26 mouse cellular contexts compared by ENCODE assay signal in genomic region chr1:136710196-136710595, GRCm38 (mm10).
DNase-seq lines count a peak whose midpoint lies in the region; ATAC-seq and TF ChIP-seq lines count a peak whose summit lies in the region.
"Had no signal": no experiment of that assay in that cellular context is flagged by ENCODE, and none has a peak within 500 bp of the region (broad histone marks: within the 10 kb centered on the region; RNA-seq: fewer than 3 reads in every experiment).

No protein-coding gene starts in this region.

- H3K27me3 ChIP-seq in intestine, postnatal 0 days (replicated peaks; ENCODE audit: control insufficient read depth, insufficient read depth, low read length) = no peaks in the 10 kb centered on the region
- H3K27me3 ChIP-seq in intestine, embryonic 15.5 days (replicated peaks) = no peaks in the 10 kb centered on the region
- no peaks in the 10 kb centered on the region for H3K27me3 ChIP-seq in lung, embryonic 14.5 days (ENCODE audit: insufficient read depth, low read length)
- no peaks in the 10 kb centered on the region for H3K27me3 ChIP-seq in hindbrain, embryonic 11.5 days (ENCODE audit: control insufficient read depth, insufficient read depth, low read length)
- H3K27me3 ChIP-seq in embryonic facial prominence, embryonic 10.5 days (replicated peaks; ENCODE audit: low read depth, poor library complexity, severe bottlenecking) = no peaks in the 10 kb centered on the region
- H3K27me3 ChIP-seq: liver, embryonic 15.5 days; neural tube, embryonic 13.5 days had no signal

- DNase-seq in lung, embryonic 14.5 days = no peak
- DNase-seq in lung, postnatal 25 days (ENCODE audit: low spot score) = no peak
- DNase-seq in R1 (ENCODE audit: low read depth, low spot score) = peak; percentile 79
- peak; percentile 44 for DNase-seq in testis, postnatal 14 days (ENCODE audit: low spot score)
- no peak for DNase-seq in hindbrain, embryonic 11.5 days (ENCODE audit: low spot score)
- DNase-seq in embryonic facial prominence, embryonic 10.5 days (ENCODE audit: low spot score) = no peak
- DNase-seq: adrenal gland, postnatal 10 days; cerebellum, adult 9-11 months; forebrain, postnatal 0 days; heart, postnatal 4 days; kidney, postnatal 36 days; retina, postnatal 1 day; right cerebral cortex, postnatal 25 days; thymus, adult 18-20 months; thymus, postnatal 4 days had no signal

- WGBS in intestine, postnatal 0 days = 76% methylated on average over 4 of the region's 4 CpGs
- WGBS in intestine, embryonic 15.5 days = 75% methylated on average over 4 of the region's 4 CpGs
- WGBS in lung, embryonic 14.5 days = 68% methylated on average over 4 of the region's 4 CpGs
- 77% methylated on average over 4 of the region's 4 CpGs for WGBS in hindbrain, embryonic 11.5 days
- 73% methylated on average over 4 of the region's 4 CpGs for WGBS in embryonic facial prominence, embryonic 10.5 days

- no peak overlapping the region for H3K27ac ChIP-seq in intestine, postnatal 0 days (ENCODE audit: low read depth, low read length)
- H3K27ac ChIP-seq in intestine, embryonic 15.5 days = no peak overlapping the region
- H3K27ac ChIP-seq in lung, embryonic 14.5 days (ENCODE audit: low read depth) = no peak overlapping the region
- no peak overlapping the region for H3K27ac ChIP-seq in hindbrain, embryonic 11.5 days (ENCODE audit: low read depth, low read length)
- H3K27ac ChIP-seq in embryonic facial prominence, embryonic 10.5 days (replicated peaks) = no peak overlapping the region
- H3K27ac ChIP-seq: kidney, embryonic 15.5 days; liver, embryonic 15.5 days; midbrain, embryonic 10.5 days; neural tube, embryonic 13.5 days had no signal

- H3K4me1 ChIP-seq in intestine, postnatal 0 days (replicated peaks; ENCODE audit: control insufficient read depth, insufficient read depth, low read length) = no peaks in the 10 kb centered on the region
- H3K4me1 ChIP-seq in intestine, embryonic 15.5 days (replicated peaks) = no peaks in the 10 kb centered on the region
- H3K4me1 ChIP-seq in lung, embryonic 14.5 days (ENCODE audit: insufficient read depth) = no peaks in the 10 kb centered on the region
- H3K4me1 ChIP-seq in hindbrain, embryonic 11.5 days (replicated peaks; ENCODE audit: control insufficient read depth, insufficient read depth, low read length) = no peaks in the 10 kb centered on the region
- H3K4me1 ChIP-seq in embryonic facial prominence, embryonic 10.5 days = 0 out of 2 replicates have a peak, but pooled peaks cover 8% of the 10 kb centered on the region
- H3K4me1 ChIP-seq: liver, embryonic 15.5 days had no signal

- H3K9me3 ChIP-seq in intestine, postnatal 0 days (ENCODE audit: control insufficient read depth) = no peaks in the 10 kb centered on the region
- no peaks in the 10 kb centered on the region for H3K9me3 ChIP-seq in intestine, embryonic 15.5 days
- no peaks in the 10 kb centered on the region for H3K9me3 ChIP-seq in lung, embryonic 14.5 days (ENCODE audit: low read depth, low read length)
- H3K9me3 ChIP-seq in hindbrain, embryonic 11.5 days (ENCODE audit: control insufficient read depth, low read length) = no peaks in the 10 kb centered on the region
- no peaks in the 10 kb centered on the region for H3K9me3 ChIP-seq in embryonic facial prominence, embryonic 10.5 days
- H3K9me3 ChIP-seq: kidney, embryonic 15.5 days; liver, embryonic 15.5 days; midbrain, embryonic 10.5 days; neural tube, embryonic 13.5 days had no signal

- H3K4me2 ChIP-seq in intestine, postnatal 0 days (replicated peaks; ENCODE audit: low read depth) = no peak overlapping the region
- H3K4me2 ChIP-seq in intestine, embryonic 15.5 days (replicated peaks) = no peak overlapping the region
- H3K4me2 ChIP-seq in lung, embryonic 14.5 days = no peak overlapping the region
- no peak overlapping the region for H3K4me2 ChIP-seq in hindbrain, embryonic 11.5 days (replicated peaks; ENCODE audit: low read depth, low read length)
- H3K4me2 ChIP-seq: kidney, embryonic 15.5 days; liver, embryonic 15.5 days; neural tube, embryonic 13.5 days had no signal

- no peak overlapping the region for H3K4me3 ChIP-seq in intestine, postnatal 0 days (ENCODE audit: low read depth, low read length)
- H3K4me3 ChIP-seq in intestine, embryonic 15.5 days (replicated peaks) = no peak overlapping the region
- no peak overlapping the region for H3K4me3 ChIP-seq in lung, embryonic 14.5 days (ENCODE audit: low read depth, low read length)
- no peak overlapping the region for H3K4me3 ChIP-seq in hindbrain, embryonic 11.5 days (ENCODE audit: low read depth, low read length)
- H3K4me3 ChIP-seq in embryonic facial prominence, embryonic 10.5 days = no peak overlapping the region
- H3K4me3 ChIP-seq: kidney, embryonic 15.5 days; liver, embryonic 15.5 days; midbrain, embryonic 10.5 days; myocyte; neural tube, embryonic 13.5 days had no signal

- 0 out of 2 replicates have a peak, but pooled peaks have one; percentile 18 for TF ChIP-seq CTCF in intestine, postnatal 0 days (IDR thresholded peaks at IDR 0.05; ENCODE audit: low read depth)
- TF ChIP-seq CTCF in lung, embryonic 14.5 days (IDR thresholded peaks at IDR 0.05; ENCODE audit: low read depth) = peak; percentile 30; the same call in 1 of the 2 replicates

- no peaks in the 10 kb centered on the region for H3K36me3 ChIP-seq in intestine, postnatal 0 days (ENCODE audit: control insufficient read depth, insufficient read depth)
- no peaks in the 10 kb centered on the region for H3K36me3 ChIP-seq in intestine, embryonic 15.5 days
- no peaks in the 10 kb centered on the region for H3K36me3 ChIP-seq in lung, embryonic 14.5 days (ENCODE audit: insufficient read depth)
- H3K36me3 ChIP-seq in hindbrain, embryonic 11.5 days (ENCODE audit: control insufficient read depth, insufficient read depth, low read length) = no peaks in the 10 kb centered on the region
- no peaks in the 10 kb centered on the region for H3K36me3 ChIP-seq in embryonic facial prominence, embryonic 10.5 days (replicated peaks)
- H3K36me3 ChIP-seq: kidney, embryonic 15.5 days; liver, embryonic 15.5 days; midbrain, embryonic 10.5 days; neural tube, embryonic 13.5 days had no signal

- H3K9ac ChIP-seq in intestine, postnatal 0 days (ENCODE audit: low read depth, low read length) = no peak overlapping the region
- H3K9ac ChIP-seq in intestine, embryonic 15.5 days = no peak overlapping the region
- no peak overlapping the region for H3K9ac ChIP-seq in lung, embryonic 14.5 days
- no peak overlapping the region for H3K9ac ChIP-seq in hindbrain, embryonic 11.5 days (ENCODE audit: low read depth, low read length)
- H3K9ac ChIP-seq: forebrain, postnatal 0 days; kidney, embryonic 15.5 days; liver, embryonic 15.5 days; neural tube, embryonic 13.5 days had no signal

- no peak for ATAC-seq in intestine, postnatal 0 days
- no peak for ATAC-seq in intestine, embryonic 15.5 days
- no peak for ATAC-seq in lung, embryonic 14.5 days (ENCODE audit: insufficient read depth)
- ATAC-seq in hindbrain, embryonic 11.5 days (ENCODE audit: low FRiP score) = no peak
- ATAC-seq: forebrain, postnatal 0 days; hindbrain, embryonic 16.5 days; intestine, embryonic 16.5 days; lung, postnatal 0 days; midbrain, embryonic 16.5 days had no signal

Comparison
In these comparisons a context has a peak if more than half of its experiments do, and no peak if none do; other contexts are left out.
1. DNase-seq: peak in R1 (single experiment) and testis, postnatal 14 days (single experiment); none in lung, embryonic 14.5 days (single experiment), lung, postnatal 25 days (single experiment), hindbrain, embryonic 11.5 days (single experiment) and embryonic facial prominence, embryonic 10.5 days (single experiment).